Mouse (Mus musculus): Measurements from ENCODE around the gene Cdc42ep2.

Gene Cdc42ep2

DNA sequence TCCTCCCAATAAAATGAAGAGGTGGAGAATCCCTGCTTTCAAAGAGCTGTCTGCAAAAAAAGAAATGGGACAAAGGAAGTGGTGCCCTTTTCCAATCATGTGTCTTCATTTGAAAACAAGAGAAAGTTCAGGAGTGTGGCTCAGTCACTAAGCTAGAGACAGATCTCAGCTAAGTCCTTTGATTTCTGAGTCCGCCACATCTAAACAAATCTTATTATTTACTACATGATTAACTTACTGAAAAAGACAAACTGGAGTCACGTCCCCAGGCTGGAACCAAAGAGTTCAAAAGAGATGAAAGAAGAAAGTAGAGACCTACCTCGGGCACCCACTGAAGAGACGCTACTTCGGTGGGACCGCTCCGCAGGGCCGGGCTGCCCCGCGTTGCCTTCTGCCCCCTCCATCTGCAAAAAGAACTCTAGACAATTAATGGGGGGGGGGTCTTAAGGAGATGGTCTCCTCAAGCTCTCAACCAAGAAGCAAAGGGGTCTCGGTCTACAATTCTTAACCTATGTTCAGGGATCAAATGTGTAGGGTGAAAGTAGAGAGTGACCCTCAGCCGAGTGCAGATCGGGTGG, 50.1 kb downstream of the Cdc42ep2 start:
- DNase-seq (ENCODE audit: low spot score): no peak

DNA sequence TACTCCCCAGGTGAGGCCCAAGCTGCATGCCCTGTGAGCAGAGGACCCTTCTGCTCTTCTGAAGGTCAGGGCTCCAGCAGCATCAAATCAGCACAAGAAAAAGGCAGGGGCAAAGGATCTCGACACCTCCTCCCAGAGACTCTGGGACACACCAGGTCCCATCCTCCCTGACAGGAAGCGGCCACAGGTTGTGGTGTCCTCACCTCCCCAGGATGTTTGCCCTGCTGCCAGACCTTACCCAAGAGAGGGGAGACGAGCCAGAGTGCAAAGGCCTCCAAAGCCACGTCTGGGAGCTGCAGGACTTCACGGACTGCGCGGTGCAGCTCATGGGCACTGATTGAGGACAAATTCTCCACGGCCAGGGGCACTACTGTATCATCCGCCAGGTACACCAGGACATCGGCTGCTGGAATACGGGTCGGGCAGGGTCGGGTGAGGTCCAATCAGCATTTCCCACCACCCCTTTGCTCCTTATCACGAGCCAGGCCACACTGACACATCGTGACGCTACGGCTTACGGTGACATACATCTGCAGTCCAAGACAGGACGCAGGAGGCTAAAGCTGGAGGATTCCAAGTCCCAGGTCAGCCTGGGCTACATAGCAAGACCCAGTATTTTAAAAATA, 51.6 kb downstream of the Cdc42ep2 start:
- no peak for DNase-seq (ENCODE audit: low spot score)

DNA sequence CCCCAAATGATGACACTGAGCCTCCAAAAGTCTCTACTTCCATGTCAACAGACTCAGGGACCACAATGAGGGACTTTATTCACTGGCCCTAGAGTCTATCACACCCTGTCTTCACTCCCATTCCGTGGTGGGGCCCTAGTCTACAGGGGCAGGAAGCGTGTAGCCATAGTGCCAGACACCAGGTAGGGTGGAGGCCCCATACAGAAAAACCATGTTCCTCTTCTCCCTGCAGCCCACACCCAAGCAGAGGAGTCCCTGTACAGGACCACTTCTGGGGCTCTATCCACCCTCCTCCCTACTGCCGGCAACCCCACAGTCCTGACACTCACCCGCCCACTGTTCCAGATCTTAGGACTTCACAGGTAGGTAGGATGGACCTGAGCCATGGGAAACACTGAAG, 52.1 kb downstream of the Cdc42ep2 start:
- no peak for DNase-seq (ENCODE audit: low spot score)

DNA sequence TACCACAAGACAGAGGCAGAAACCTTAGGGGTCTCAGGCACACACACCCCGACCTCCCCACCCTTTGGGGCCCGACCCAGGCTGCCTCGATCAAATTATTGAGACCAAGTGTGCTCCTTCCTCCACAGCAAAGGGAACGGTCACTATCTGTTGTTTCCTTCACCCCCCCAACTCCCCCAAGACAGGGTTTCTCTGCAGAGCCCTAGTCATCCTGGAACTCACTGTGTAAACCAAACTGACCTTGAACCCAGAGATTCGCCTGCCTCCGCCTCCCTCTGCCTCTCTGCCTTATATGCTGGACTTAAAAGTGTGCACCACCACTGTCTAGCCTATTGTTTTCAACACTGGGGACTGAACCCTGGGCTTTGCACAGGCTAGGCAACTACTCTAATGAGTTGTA, 52.9 kb downstream of the Cdc42ep2 start:
- no peak for DNase-seq (ENCODE audit: low spot score)

DNA sequence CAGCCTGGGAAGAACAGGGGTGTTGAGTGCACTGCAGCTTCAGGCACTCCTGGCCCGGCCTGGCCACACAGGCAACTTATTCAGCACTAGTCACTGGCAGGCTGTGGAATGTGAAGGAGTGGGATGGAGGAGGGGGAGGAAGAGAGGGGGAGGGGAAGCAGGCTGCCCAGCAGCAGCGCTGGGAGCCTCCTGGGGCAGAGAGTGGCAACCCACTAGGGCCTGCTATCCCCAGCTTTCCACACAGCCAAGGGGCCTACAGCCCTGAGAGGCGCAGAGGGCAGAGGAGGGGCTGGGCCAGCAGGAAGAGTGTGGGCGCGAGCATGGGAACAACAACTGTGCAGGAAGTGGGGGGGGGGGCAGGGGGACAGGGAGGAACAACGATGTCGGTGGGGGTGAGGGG, 53.3 kb downstream of the Cdc42ep2 start:
- DNase-seq (ENCODE audit: low spot score): no peak

DNA sequence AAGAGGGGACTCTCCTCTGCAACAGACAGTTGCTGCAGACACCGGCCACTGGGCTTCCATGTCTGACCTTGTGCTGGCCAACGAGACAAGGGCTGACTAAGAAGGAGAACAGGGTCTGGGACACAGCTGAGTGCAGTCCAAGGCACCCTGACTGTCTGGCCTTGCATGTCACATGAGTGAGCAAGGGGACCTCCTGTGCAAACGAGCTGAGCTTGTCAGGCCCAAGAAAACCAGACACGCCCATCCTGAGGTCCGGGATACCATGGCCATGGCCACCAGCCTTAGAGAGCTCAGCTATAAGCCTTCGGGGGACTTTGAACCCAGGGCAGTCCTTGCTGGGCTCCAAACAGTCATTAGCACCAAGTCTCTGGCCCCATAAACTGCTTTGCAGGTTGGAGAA, 56.5 kb downstream of the Cdc42ep2 start:
- no peak for DNase-seq (ENCODE audit: low spot score)
